Mouse (Mus musculus) testis, postnatal 10 days (tissue): Measurements from ENCODE around the gene Arhgap27.

Source experiments
- DNase-seq: peaks from one replicate; pipeline ENCODE4 v3.0.0; 2021; ENCODE audit warnings: low spot score

Gene Arhgap27

GRCm38 (mm10) chr11:103380460-103380859 is 17.0 kb upstream of the Arhgap27 start:
- DNase-seq = no peak

DNA sequence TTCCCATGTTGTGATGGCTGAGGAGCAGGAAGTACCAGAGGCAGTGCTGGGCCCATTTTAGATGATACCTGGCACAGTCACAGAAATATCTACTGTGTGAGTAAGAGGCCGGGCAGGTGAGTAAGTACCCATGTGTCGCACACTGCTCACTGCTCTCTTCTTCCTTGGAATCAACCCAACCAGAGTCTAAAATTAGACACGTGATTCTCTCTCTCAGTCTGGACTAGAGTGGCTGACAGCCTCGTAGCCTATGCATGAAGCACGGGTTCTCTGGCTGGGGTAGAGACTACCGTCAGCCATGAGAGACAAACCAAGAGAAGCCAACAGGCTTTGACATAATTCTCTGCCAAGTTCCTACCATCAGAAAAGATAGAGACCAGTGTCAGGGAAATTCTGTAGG is 14.8 kb upstream of the Arhgap27 start:
- no peak for DNase-seq

- no peak for DNase-seq
Measured at GRCm38 (mm10) chr11:103375772-103376171, 12.3 kb upstream of the Arhgap27 start.

DNA sequence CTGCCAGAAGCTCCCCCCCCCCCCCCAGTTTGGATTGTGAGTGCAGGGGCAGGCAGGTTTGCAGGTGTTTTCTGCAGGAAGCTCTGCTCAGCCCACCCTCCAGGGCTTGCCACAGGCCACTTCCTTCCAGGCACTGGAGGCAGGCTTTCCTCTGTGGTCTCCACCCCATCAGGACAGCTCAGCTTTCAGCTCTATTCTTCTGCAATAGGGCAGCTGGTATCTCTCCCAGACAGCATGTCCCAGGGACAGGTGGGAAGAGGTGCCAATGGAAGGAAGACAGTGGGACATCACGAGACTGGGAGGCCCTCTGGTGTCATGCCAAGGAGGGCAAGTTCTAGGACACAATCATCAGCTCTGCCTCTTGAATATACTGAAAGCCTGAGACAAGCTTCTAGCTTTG is 11.8 kb upstream of the Arhgap27 start:
- peak; percentile 34 for DNase-seq

DNA sequence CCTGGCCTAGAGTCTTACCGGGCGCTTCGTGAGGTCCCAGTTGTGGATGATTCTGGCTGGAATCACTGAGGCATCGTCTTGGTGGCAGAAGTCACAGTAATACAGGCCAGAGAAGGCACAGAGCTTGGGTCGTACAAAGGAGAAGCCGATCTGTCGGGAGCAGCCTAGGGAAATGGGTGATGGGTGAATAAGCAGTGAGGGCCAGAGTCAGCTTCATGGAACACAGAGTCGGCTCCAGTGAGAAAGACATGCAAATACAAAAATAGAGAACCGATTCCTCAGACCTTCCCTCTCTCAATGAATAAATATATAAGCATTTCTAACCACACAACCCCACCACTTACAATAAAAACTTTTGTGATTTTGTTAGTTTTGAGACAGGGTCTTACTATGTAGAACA is 10.4 kb upstream of the Arhgap27 start:
- no peak for DNase-seq

DNA sequence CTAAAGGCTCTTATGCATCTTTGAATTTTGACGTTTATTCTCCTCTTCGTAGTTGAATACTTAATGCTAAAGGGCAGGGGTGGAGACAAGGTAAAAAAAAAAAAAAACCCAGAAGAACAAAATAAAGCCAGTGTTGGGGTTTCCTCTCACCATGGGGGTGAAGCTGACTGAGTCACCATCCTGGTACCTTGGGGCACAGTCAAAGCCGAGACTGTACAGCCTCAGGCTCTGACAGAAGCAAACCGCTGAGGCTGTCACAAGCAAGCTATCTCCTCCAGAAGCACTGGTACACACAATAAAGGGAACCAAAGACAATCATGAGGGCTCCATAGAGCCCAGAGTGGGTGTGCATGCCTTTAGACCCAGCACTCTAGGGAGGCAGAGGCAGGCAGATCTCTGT is 9.1 kb upstream of the Arhgap27 start:
- no peak for DNase-seq

- DNase-seq = no peak
Measured at GRCm38 (mm10) chr11:103372068-103372467, 8.6 kb upstream of the Arhgap27 start.

GRCm38 (mm10) chr11:103371222-103371539 is 7.7 kb upstream of the Arhgap27 start:
- DNase-seq = no peak

- no peak for DNase-seq
Measured at GRCm38 (mm10) chr11:103370397-103371221, 7.1 kb upstream of the Arhgap27 start.

DNA sequence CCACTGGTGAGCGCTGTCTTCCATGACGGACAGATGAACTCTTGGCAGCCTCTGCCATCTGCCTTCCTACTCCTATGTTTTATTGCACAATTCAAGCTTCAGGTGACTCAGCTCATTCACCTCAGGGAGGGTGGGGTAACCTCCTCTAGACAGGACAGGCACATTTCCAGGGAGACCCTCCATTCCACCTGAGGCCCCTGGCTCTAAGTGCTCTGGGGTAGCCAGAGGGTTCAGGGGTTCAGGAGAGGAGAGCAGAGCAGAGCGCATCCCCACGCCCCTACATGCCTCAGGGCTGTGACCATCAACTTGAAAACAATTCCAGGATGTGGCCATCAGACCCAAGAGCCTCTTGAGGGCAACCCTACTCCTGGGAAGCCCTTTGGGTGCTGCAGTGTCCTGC is 2.0 kb upstream of the Arhgap27 start:
- DNase-seq = no peak

DNA sequence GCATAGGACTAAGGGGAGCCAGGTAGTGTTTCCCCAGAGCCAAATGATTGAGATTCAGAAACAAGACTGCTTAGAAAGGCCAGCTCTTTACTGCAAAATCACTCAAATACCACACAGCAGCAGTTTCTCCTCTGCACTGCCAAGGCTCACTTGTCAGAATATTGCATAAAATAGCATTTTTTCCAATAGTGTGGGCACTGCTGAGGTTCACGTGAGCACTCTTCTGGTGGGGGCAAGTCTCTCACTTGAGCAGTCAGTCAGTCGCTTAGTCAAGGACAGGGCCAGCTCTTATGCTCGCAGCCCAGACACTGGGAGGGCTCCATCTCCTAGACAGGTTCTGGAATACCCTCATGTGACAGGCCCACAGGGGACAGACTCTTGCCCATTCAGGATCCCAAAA is 1.5 kb upstream of the Arhgap27 start:
- DNase-seq = no peak

- no peak for DNase-seq
Measured at GRCm38 (mm10) chr11:103364335-103364734, 843 bp upstream of the Arhgap27 start.

DNA sequence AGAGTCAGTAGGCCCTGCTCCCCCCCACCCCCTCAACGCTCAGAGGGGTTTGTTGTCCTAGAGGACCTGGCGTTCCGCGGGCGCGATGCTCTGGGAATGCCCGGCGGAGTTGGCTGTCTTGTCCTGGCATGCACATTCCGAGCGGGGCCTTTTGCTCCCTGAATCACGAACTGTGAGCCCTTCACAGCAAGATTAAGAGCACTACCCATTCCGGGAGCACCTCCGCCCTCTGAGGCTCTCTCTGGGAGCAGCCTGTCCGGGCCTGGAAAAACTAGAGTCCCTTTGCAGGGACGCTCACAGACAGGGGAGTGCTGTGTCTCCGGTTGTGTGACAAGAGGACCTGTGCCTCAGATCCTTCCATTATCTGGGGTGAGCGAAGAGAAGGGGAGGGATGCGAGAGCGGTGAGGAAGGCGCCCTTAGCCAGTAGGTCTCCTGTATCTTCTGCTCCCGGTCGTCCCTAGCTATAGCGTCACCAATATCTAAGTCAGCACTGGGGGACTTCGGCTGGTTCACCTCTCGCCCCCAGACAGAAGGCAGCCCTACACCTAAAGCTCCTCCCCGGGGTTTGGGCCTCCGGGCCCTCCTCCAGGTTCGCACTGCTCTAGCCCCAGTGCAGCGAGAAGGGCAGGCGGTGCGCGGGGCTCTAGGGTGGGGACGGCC is 841 bp downstream of the Arhgap27 start:
- DNase-seq = no peak

- no peak for DNase-seq
Measured at GRCm38 (mm10) chr11:103362054-103362432, 1.4 kb downstream of the Arhgap27 start.

DNA sequence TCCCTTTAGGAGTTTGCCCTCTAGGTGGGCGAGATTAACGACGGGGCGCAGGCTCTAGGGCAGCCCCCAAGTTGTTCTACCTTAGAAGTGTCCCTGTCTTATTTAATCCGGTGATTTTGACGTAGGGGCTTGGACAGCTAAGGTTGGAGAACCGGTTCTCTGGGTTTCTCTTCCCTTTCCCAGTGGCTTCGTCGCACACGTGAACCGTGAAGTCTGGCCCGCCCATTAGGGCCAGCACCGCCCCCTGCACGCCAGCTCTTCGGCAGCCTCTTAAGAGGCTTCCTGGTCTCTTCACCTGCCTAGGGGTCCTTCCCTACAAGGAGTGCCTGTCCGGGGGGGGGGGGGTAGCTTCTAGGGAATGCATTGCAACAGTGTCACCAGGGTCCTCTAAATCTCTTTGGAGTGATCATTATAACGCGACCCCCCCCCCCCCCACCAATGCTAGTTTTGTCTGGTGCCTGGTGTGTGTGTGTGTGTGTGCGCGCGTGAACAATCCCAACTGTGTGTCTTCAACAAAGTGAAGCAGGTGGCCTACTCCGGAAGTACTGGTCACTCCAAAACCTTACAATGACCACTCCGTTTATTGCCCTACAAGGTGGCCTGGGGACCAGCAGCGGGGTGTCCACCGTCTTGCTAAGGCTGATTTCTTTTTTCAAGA is 2.0 kb downstream of the Arhgap27 start:
- DNase-seq = no peak

DNA sequence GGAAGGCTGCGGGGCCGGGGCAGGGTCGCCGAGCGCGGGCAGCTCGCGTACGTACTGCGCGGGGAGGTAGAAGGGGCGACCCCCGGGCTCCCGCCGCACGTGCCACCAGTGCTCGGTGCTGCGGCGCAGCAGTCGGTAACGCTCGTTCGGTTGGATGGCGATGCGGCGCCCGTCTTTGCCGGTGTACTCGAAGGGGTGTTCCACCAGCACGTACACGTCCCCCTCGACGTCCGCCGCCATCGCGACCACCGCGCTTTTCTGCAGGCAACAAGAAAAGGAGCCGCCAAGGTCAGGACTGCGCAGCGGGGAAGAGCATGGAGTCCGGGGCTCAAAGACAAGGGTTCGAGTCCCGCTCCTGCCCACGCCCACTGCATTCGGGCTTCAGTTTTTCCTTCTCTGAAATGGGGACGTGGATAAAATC is 2.8 kb downstream of the Arhgap27 start:
- no peak for DNase-seq

DNA sequence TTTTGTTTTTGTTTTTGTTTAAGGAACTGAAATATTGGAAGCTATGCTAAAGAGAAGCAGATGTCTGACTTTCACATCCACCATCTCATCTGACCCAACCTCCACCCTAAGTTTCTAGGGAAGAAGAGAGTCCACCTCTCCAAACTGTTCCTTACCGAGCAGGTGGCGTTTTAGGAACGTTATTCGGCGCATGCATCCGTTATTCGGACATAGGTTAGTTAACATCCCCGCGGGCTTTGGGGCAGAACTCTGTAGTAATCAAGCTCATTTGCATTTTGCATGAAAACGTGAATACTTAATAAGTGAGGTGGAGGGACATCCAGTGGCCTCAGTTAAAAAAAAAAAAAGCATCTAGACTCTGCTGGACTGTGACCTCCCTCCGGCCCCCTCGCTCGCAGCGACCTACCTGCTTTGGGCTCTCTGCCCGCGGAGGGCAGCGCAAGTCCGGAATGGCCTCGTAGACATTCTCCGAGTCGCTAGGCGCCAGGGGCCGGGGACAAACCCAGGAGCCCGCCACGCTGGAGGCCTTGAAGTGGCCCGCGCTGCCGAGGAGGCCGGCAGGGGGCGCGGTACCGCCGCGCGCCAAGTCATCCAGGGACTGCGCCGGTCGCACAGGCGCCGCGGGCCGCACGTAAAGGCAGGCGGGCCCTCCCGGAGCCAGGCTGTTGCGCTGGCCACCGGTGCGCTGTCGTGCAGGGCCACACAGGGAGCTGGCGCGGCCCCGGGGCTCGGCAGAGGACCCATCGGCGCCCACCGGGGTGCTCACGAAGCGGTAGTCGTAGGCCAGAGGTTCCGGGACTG is 3.5 kb downstream of the Arhgap27 start:
- peak; percentile 87 for DNase-seq

DNA sequence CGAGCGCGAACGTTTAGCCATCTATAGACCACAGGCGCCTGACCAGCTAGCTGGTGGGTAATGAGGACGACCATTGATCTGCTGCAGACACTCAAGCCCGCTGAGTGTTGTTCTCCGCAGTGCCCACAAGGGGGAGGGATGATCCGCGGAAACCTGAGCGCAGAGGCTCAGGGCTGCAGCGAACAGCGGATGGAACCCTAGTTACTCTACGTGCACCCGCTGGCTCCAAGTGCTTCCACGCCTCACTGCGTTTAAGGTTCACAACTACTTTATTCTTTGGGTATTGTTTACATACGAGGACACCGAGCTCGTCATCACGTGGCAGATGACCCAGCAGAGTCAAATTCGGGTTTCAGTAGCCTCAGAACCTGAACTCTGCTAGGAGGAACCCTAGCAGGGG is 4.4 kb downstream of the Arhgap27 start:
- peak; percentile 76 for DNase-seq

- DNase-seq = no peak
Measured at GRCm38 (mm10) chr11:103358316-103358715, 5.2 kb downstream of the Arhgap27 start.

- no peak for DNase-seq
Measured at GRCm38 (mm10) chr11:103357710-103358109, 5.8 kb downstream of the Arhgap27 start.

GRCm38 (mm10) chr11:103356938-103357670 is 6.4 kb downstream of the Arhgap27 start:
- no peak for DNase-seq
